Mouse (Mus musculus) forebrain, embryonic 12.5 days (tissue): ENCODE data around the gene Pyroxd1. TPM values are rescaled to one million over a fixed set of nuclear protein-coding genes. Genes with fewer than 3 reads are reported as not detected.
A peak's percentile ranks its signal among the peaks of the same experiment; 100 is the strongest.

ENCODE experiments used
- ATAC-seq: fragments of 200-750 bp; cut with Nextera tagmentation; 2 replicates; pipeline ENCODE4 v1.8.0; 2017; ENCODE audit warnings: moderate TSS enrichment; ENCODE audit not compliant: low FRiP score
- H3K27ac ChIP-seq: fragments of 300-500 bp; sonication (generic); 2 replicates; pipeline ENCODE4 v1.5.1; 2016; ENCODE audit warnings: mild to moderate bottlenecking
- H3K27me3 ChIP-seq: fragments of 300-500 bp; sonication (generic); 2 replicates; pipeline ENCODE4 v1.6.1; 2016; ENCODE audit warnings: mild to moderate bottlenecking
- H3K36me3 ChIP-seq: fragments of 300-500 bp; sonication (generic); replicated peaks from 2 replicates; pipeline ENCODE4 v1.6.1; 2016; ENCODE audit warnings: mild to moderate bottlenecking
- H3K4me1 ChIP-seq: fragments of 300-500 bp; sonication (generic); 2 replicates; pipeline ENCODE4 v1.6.1; 2016
- H3K4me2 ChIP-seq: fragments of 300-500 bp; sonication (generic); 2 replicates; pipeline ENCODE4 v1.6.1; 2016; ENCODE audit warnings: mild to moderate bottlenecking, moderate library complexity
- H3K4me3 ChIP-seq: fragments of 300-500 bp; sonication (generic); replicated peaks from 2 replicates; pipeline ENCODE4 v1.5.1; 2016; ENCODE audit warnings: mild to moderate bottlenecking
- H3K9ac ChIP-seq: fragments of 300-500 bp; sonication (generic); 2 replicates; pipeline ENCODE4 v1.6.1; 2016; ENCODE audit warnings: mild to moderate bottlenecking
- H3K9me3 ChIP-seq: fragments of 300-500 bp; sonication (generic); 2 replicates; pipeline ENCODE4 v1.6.1; 2016
- WGBS: fragments of 180-500 bp; shearing (Covaris S2); methylation state at CpG from one replicate; pipeline ENCODE4 v1.1.7; 2016; 5-methylcytosine and 5-hydroxymethylcytosine counted together
- polyA plus RNA-seq: library from polyadenylated mRNA; unstranded; fragments of >200 nt; fragmentation: Nextera tagmentation; extraction: Ambion mirVana; gene quantifications from 2 replicates; pipeline ENCODE4 v1.2.1, GENCODE M21; 2016

The Pyroxd1 gene
- polyA plus RNA-seq, 1 experiment from 2014 or later: 25.5 TPM

- H3K4me3 ChIP-seq: no peak overlapping the region
- no peak for ATAC-seq
- 94% methylated on average over 6 of the region's 6 CpGs for WGBS
- H3K27me3 ChIP-seq: no peaks in the 10 kb centered on the region
- peaks cover 17% of the 10 kb centered on the region for H3K36me3 ChIP-seq
- no peaks in the 10 kb centered on the region for H3K9me3 ChIP-seq
- no peak overlapping the region for H3K4me2 ChIP-seq
- H3K9ac ChIP-seq: no peak overlapping the region
- no peaks in the 10 kb centered on the region for H3K4me1 ChIP-seq
- no peak overlapping the region for H3K27ac ChIP-seq
Measured at GRCm38 (mm10) chr6:142379961-142380360, 34.5 kb downstream of the Pyroxd1 start.

DNA sequence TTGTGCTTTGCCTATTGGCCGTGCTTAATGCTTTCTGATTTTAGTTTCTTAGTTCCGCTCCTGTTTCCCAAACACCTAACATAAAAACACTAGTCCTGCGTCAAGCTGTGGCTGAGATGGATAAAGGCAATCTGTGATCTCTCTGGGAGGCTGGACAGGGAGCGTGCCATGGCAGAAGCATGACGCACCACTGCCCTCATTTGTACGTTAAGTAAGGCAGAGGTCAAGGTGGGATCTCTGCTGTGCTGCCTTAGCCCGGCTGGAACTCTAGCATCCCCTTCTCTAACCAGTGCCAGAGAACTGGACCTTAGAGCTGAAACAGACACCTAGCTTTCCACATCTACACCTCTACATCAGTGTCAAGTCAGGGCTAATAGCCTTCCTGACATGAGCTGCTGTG lies 36.2 kb downstream of the Pyroxd1 start:
- Histone ChIP-seq H3K4me1 (peaks cover 3% of the 10 kb centered on the region), H3K36me3 (peaks cover 1% of the 10 kb centered on the region), H3K27me3 (no peaks in the 10 kb centered on the region), H3K4me3 (no peak overlapping the region), H3K9ac (no peak overlapping the region), H3K27ac (no peak overlapping the region), H3K4me2 (no peak overlapping the region), H3K9me3 (no peaks in the 10 kb centered on the region)
- ATAC-seq: no peak
- WGBS: 90% methylated on average over 7 of the region's 7 CpGs

DNA sequence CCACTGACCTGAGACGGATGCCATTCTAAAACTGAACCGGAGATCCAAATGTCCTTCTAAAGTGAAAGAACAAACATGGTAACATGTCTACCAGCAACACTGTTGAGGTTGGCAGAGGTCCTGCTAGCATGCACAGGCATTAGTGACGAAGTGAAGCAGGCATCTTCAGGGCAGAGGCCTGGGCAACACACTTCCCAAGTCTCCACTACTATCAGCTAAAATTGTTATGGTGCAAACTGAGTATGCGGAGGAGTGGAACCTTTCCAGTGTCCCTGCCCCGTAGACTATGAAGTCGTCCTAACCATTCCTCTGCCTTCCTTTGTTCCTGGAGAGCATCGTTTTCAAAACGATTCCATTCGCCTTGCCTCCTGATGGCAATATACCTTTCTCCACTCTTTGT lies 39.1 kb downstream of the Pyroxd1 start:
- Histone ChIP-seq H3K27me3 (no peaks in the 10 kb centered on the region), H3K9me3 (no peaks in the 10 kb centered on the region), H3K27ac (no peak overlapping the region), H3K4me3 (no peak overlapping the region), H3K4me2 (no peak overlapping the region), H3K4me1 (peaks cover 17% of the 10 kb centered on the region), H3K36me3 (no peaks in the 10 kb centered on the region), H3K9ac (no peak overlapping the region)
- 93% methylated on average over 9 of the region's 9 CpGs for whole genome bisulfite sequencing
- ATAC-seq: no peak

- H3K4me3 ChIP-seq: peak overlapping the region; percentile 78
- peaks cover 17% of the 10 kb centered on the region for H3K4me1 ChIP-seq
- H3K36me3 ChIP-seq: no peaks in the 10 kb centered on the region
- WGBS: 6% methylated on average over 31 of the region's 31 CpGs
- peak; percentile 85 for ATAC-seq
- no peaks in the 10 kb centered on the region for H3K27me3 ChIP-seq
- peak overlapping the region; percentile 69 for H3K4me2 ChIP-seq
- H3K9ac ChIP-seq: peak overlapping the region; percentile 54
- H3K27ac ChIP-seq: no peak overlapping the region
- H3K9me3 ChIP-seq: no peaks in the 10 kb centered on the region
Measured at GRCm38 (mm10) chr6:142386285-142387010, 41.0 kb downstream of the Pyroxd1 start.

- no peak within 1 kb of the TSS for H3K27ac ChIP-seq
- under 1% methylated on average over 78 of the region's 87 CpGs for WGBS
- ATAC-seq: peak; percentile 100
Measured at GRCm38 (mm10) chr6:142387011-142387754, 41.7 kb downstream of the Pyroxd1 start, which contains the start of the genes Recql and Golt1b. Gene Recql (minus strand): TSS chr6:142387087. Gene Golt1b (plus strand): TSS chr6:142387221.

GRCm38 (mm10) chr6:142387755-142388271 lies 42.4 kb downstream of the Pyroxd1 start:
- peak overlapping the region; percentile 69 for H3K4me2 ChIP-seq
- 22% methylated on average over 8 of the region's 8 CpGs for WGBS
- no peak for ATAC-seq
- H3K36me3 ChIP-seq: peaks cover 2% of the 10 kb centered on the region; the same call in 1 of the 2 replicates
- H3K4me3 ChIP-seq: peak overlapping the region; percentile 78
- H3K27me3 ChIP-seq: no peaks in the 10 kb centered on the region
- peak overlapping the region; percentile 81 for H3K9ac ChIP-seq
- H3K27ac ChIP-seq: no peak overlapping the region
- H3K4me1 ChIP-seq: peaks cover 17% of the 10 kb centered on the region
- H3K9me3 ChIP-seq: no peaks in the 10 kb centered on the region

More at GRCm38 (mm10) chr6:142387011-142387754, 41.7 kb downstream of the Pyroxd1 start, which contains the start of the genes Recql and Golt1b:
- no peaks in the 10 kb centered on the region for H3K36me3 ChIP-seq
- peaks cover 17% of the 10 kb centered on the region for H3K4me1 ChIP-seq
- H3K4me2 ChIP-seq: peak within 1 kb of the TSS; percentile 69
- peak within 1 kb of the TSS; percentile 81 for H3K9ac ChIP-seq
- no peaks in the 10 kb centered on the region for H3K9me3 ChIP-seq
- H3K4me3 ChIP-seq: peak within 1 kb of the TSS; percentile 78
- H3K27me3 ChIP-seq: no peaks in the 10 kb centered on the region

DNA sequence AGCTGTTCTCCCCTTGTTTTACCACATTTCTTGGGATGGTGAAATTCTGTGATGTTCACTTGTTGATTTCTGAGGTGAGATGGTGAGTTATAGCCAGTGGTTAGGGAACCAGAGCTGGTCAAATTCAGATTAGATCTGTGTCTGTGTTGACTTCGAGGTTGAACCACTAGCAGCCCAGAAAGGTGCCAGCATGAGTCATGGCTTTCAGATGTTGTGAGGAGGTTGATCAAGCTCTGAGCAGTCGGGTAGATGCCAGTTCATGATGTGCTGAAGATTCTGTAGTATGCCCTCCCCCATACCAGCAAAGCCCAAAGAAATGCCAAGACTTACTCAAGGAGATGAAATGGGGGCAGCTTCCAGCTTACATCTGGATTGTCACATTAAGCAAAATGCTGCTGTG lies 43.6 kb downstream of the Pyroxd1 start:
- no peak for ATAC-seq
- no peak overlapping the region for H3K27ac ChIP-seq
- no peak overlapping the region for H3K4me3 ChIP-seq
- no peaks in the 10 kb centered on the region for H3K9me3 ChIP-seq
- H3K27me3 ChIP-seq: no peaks in the 10 kb centered on the region
- H3K4me2 ChIP-seq: no peak overlapping the region
- H3K9ac ChIP-seq: no peak overlapping the region
- peaks cover 17% of the 10 kb centered on the region for H3K4me1 ChIP-seq
- peaks cover 13% of the 10 kb centered on the region for H3K36me3 ChIP-seq
- 100% methylated on average over 2 of the region's 2 CpGs for WGBS

- H3K27ac ChIP-seq: no peak overlapping the region
- WGBS: 93% methylated on average over 5 of the region's 5 CpGs
- peaks cover 14% of the 10 kb centered on the region for H3K4me1 ChIP-seq
- no peaks in the 10 kb centered on the region for H3K9me3 ChIP-seq
- no peak for ATAC-seq
- no peak overlapping the region for H3K9ac ChIP-seq
- no peak overlapping the region for H3K4me2 ChIP-seq
- H3K27me3 ChIP-seq: no peaks in the 10 kb centered on the region
- H3K4me3 ChIP-seq: no peak overlapping the region
- H3K36me3 ChIP-seq: peaks cover 38% of the 10 kb centered on the region
Measured at GRCm38 (mm10) chr6:142392312-142392711, 46.9 kb downstream of the Pyroxd1 start.

DNA sequence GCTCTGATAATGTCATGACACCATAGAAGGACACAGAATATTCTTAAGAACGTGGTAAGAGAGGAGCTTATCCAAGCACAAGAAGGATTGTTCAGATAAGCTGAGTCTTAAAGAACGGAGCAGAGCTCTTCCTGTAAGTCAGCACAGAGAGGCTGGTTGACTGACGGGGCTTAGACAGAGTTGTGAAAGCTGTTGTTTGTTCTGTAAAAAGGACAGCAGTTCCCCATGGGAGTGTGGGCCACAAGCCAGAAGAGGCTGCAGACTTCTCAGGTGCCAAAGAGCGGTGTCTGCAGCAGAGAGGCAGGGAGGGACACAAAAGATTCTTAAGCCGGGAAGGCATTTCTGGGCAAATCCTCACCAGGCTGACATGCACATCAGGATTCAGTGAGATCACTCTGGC lies 49.2 kb downstream of the Pyroxd1 start:
- WGBS: 88% methylated on average over 5 of the region's 5 CpGs
- Histone ChIP-seq H3K4me3 (no peak overlapping the region), H3K36me3 (peaks cover 38% of the 10 kb centered on the region), H3K27ac (no peak overlapping the region), H3K27me3 (no peaks in the 10 kb centered on the region), H3K4me2 (no peak overlapping the region), H3K9ac (no peak overlapping the region), H3K4me1 (no peaks in the 10 kb centered on the region), H3K9me3 (no peaks in the 10 kb centered on the region)
- ATAC-seq: no peak

GRCm38 (mm10) chr6:142395756-142396155 lies 50.3 kb downstream of the Pyroxd1 start:
- Histone ChIP-seq H3K27me3 (no peaks in the 10 kb centered on the region), H3K27ac (no peak overlapping the region), H3K4me1 (no peaks in the 10 kb centered on the region), H3K4me2 (no peak overlapping the region), H3K9ac (no peak overlapping the region), H3K4me3 (no peak overlapping the region), H3K9me3 (no peaks in the 10 kb centered on the region), H3K36me3 (peaks cover 47% of the 10 kb centered on the region)
- WGBS: 91% methylated on average over 6 of the region's 6 CpGs
- ATAC-seq: no peak

DNA sequence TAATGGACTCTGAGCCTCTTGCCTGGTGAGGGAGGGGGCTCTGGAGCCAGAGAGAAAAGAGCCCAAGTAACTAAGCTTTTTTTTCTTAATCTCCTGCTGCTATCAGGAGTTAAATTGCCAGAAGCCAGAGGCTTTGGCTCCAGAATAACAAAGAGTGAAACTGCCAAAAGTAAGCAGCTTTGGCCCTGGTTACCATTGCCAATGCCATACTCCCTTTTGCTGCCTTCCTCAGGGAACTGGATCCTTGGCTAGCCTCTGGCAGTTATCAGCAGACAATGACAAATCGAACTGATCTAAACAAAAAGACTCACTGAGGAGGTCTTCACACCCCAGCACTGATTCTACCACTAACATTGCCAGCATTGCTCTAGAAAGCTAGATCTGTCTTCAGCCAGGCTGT lies 65.7 kb downstream of the Pyroxd1 start:
- H3K9me3 ChIP-seq: no peaks in the 10 kb centered on the region
- H3K4me1 ChIP-seq: peaks cover 20% of the 10 kb centered on the region
- H3K27ac ChIP-seq: no peak overlapping the region
- no peak overlapping the region for H3K9ac ChIP-seq
- H3K4me3 ChIP-seq: no peak overlapping the region
- no peak for ATAC-seq
- no peak overlapping the region for H3K4me2 ChIP-seq
- no peaks in the 10 kb centered on the region for H3K36me3 ChIP-seq
- 9% methylated on average over 1 of the region's 1 CpGs for WGBS
- peaks cover 37% of the 10 kb centered on the region for H3K27me3 ChIP-seq
